In the genomic region with DNA sequence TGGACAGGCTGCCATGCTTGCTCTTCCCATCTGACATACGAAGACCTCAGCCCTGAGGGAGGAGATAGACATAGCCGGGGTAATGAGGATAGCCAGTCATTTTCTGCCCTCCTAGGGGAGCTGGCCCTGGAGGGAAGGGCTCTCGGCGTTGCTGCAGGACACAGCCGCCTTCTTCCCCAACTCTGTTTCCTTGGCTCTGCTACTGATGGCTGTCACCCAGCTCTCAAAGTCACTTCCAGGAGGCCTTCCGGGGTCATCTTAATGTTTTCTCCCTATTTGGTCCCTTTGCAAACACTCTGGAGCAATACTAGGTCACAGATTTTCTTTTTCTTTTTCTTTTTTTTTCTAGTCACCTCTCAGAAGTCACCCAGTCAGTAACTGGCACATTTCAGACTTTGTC, we compare ENCODE assay signal across 15 mouse cellular contexts.
DNase-seq lines count a peak whose midpoint lies in the region; ATAC-seq and TF ChIP-seq lines count a peak whose summit lies in the region.
"Had no signal": no experiment of that assay in that cellular context is flagged by ENCODE, and none has a peak within 500 bp of the region (broad histone marks: within the 10 kb centered on the region; RNA-seq: fewer than 3 reads in every experiment).

No protein-coding gene starts in this region.

- H3K9ac ChIP-seq in heart, embryonic 13.5 days = 0 out of 2 replicates have a peak overlapping the region, but pooled peaks have one; percentile 41
- H3K9ac ChIP-seq in lung, embryonic 14.5 days = no peak overlapping the region
- H3K9ac ChIP-seq in stomach, postnatal 0 days (ENCODE audit: low read length) = no peak overlapping the region
- H3K9ac ChIP-seq: embryonic facial prominence, embryonic 12.5 days; forebrain, embryonic 12.5 days; forebrain, postnatal 0 days; hindbrain, embryonic 12.5 days had no signal

- no peak for TF ChIP-seq EP300 in stomach, postnatal 0 days (optimal IDR thresholded peaks at IDR 0.05)

- no peaks in the 10 kb centered on the region; the same call in 1 of the 2 replicates for H3K4me1 ChIP-seq in cerebellum, adult 2 months (ENCODE audit: control insufficient read depth, insufficient read depth, low read length)
- H3K4me1 ChIP-seq in heart, embryonic 13.5 days = peaks cover 50% of the 10 kb centered on the region
- H3K4me1 ChIP-seq in lung, embryonic 14.5 days (ENCODE audit: insufficient read depth) = peaks cover 6% of the 10 kb centered on the region; the same call in 1 of the 2 replicates
- H3K4me1 ChIP-seq in stomach, postnatal 0 days (replicated peaks; ENCODE audit: control insufficient read depth, insufficient read depth) = no peaks in the 10 kb centered on the region

- peak overlapping the region; percentile 41; the same call in 1 of the 2 replicates for H3K27ac ChIP-seq in cerebellum, adult 2 months (ENCODE audit: insufficient read depth, low read length)
- no peak overlapping the region for H3K27ac ChIP-seq in heart, embryonic 13.5 days (replicated peaks)
- H3K27ac ChIP-seq in lung, embryonic 14.5 days (ENCODE audit: low read depth) = no peak overlapping the region
- no peak overlapping the region for H3K27ac ChIP-seq in stomach, postnatal 0 days (replicated peaks)
- H3K27ac ChIP-seq: embryonic facial prominence, embryonic 12.5 days; forebrain, embryonic 12.5 days; hindbrain, embryonic 12.5 days; hindbrain, postnatal 0 days had no signal

- H3K4me2 ChIP-seq in heart, embryonic 13.5 days = no peak overlapping the region
- H3K4me2 ChIP-seq in lung, embryonic 14.5 days = no peak overlapping the region
- no peak overlapping the region for H3K4me2 ChIP-seq in stomach, postnatal 0 days (replicated peaks; ENCODE audit: low read depth)
- H3K4me2 ChIP-seq: embryonic facial prominence, embryonic 12.5 days; forebrain, embryonic 12.5 days; hindbrain, embryonic 12.5 days had no signal

- 64% methylated on average over 6 of the region's 6 CpGs for WGBS in cerebellum, adult 2 months
- WGBS in heart, embryonic 13.5 days = 59% methylated on average over 6 of the region's 6 CpGs
- WGBS in lung, embryonic 14.5 days = 59% methylated on average over 6 of the region's 6 CpGs
- WGBS in stomach, postnatal 0 days = 89% methylated on average over 6 of the region's 6 CpGs

- no peaks in the 10 kb centered on the region for H3K27me3 ChIP-seq in cerebellum, adult 2 months (ENCODE audit: control insufficient read depth, insufficient read depth, low read length)
- H3K27me3 ChIP-seq in heart, embryonic 13.5 days (replicated peaks) = no peaks in the 10 kb centered on the region
- no peaks in the 10 kb centered on the region for H3K27me3 ChIP-seq in lung, embryonic 14.5 days (ENCODE audit: insufficient read depth, low read length)
- no peaks in the 10 kb centered on the region for H3K27me3 ChIP-seq in stomach, postnatal 0 days (ENCODE audit: control insufficient read depth, insufficient read depth, low read length)
- H3K27me3 ChIP-seq: embryonic facial prominence, embryonic 12.5 days; forebrain, embryonic 12.5 days had no signal

- ATAC-seq in heart, embryonic 13.5 days (ENCODE audit: extremely low read depth, insufficient number of reproducible peaks, low FRiP score, low TSS enrichment) = no peak
- no peak for ATAC-seq in lung, embryonic 14.5 days (ENCODE audit: insufficient read depth)
- no peak for ATAC-seq in stomach, postnatal 0 days (ENCODE audit: low FRiP score, low TSS enrichment)
- ATAC-seq: forebrain, postnatal 0 days; hindbrain, postnatal 0 days had no signal

- no peak for DNase-seq in cerebellum, adult 2 months
- DNase-seq in cerebellum, postnatal 10 days = no peak
- no peak for DNase-seq in heart, postnatal 4 days
- peak; percentile 60 for DNase-seq in lung, embryonic 14.5 days
- DNase-seq in lung, postnatal 36 days = no peak
- DNase-seq in stomach, postnatal 0 days (ENCODE audit: low spot score) = no peak
- DNase-seq: cerebellum, adult 8-10 months; cerebellum, postnatal 25 days; forebrain, postnatal 0 days; gastrocnemius, postnatal 14 days had no signal

- H3K9me3 ChIP-seq in heart, embryonic 13.5 days = no peaks in the 10 kb centered on the region
- no peaks in the 10 kb centered on the region for H3K9me3 ChIP-seq in lung, embryonic 14.5 days (ENCODE audit: low read depth, low read length)
- H3K9me3 ChIP-seq in stomach, postnatal 0 days (ENCODE audit: control insufficient read depth, low read length) = no peaks in the 10 kb centered on the region
- H3K9me3 ChIP-seq: embryonic facial prominence, embryonic 12.5 days; forebrain, embryonic 12.5 days; hindbrain, embryonic 12.5 days had no signal

- TF ChIP-seq CTCF in cerebellum, adult 2 months (IDR thresholded peaks at IDR 0.05; ENCODE audit: borderline replicate concordance, insufficient read depth, low read depth, low read length) = no peak
- TF ChIP-seq CTCF in lung, embryonic 14.5 days (IDR thresholded peaks at IDR 0.05; ENCODE audit: low read depth) = no peak
- no peak for TF ChIP-seq CTCF in stomach, postnatal 0 days (IDR thresholded peaks at IDR 0.05; ENCODE audit: low read depth)

- TF ChIP-seq POLR2A in cerebellum, adult 2 months (IDR thresholded peaks at IDR 0.05; ENCODE audit: borderline replicate concordance, insufficient read depth, low read length) = no peak

- no peaks in the 10 kb centered on the region for H3K36me3 ChIP-seq in heart, embryonic 13.5 days
- no peaks in the 10 kb centered on the region for H3K36me3 ChIP-seq in lung, embryonic 14.5 days (ENCODE audit: insufficient read depth)
- no peaks in the 10 kb centered on the region for H3K36me3 ChIP-seq in stomach, postnatal 0 days (ENCODE audit: control insufficient read depth, insufficient read depth, low read length)
- H3K36me3 ChIP-seq: embryonic facial prominence, embryonic 12.5 days; forebrain, embryonic 12.5 days; hindbrain, embryonic 12.5 days had no signal

- H3K4me3 ChIP-seq in cerebellum, adult 2 months (replicated peaks; ENCODE audit: insufficient read depth, low read depth, low read length) = no peak overlapping the region
- H3K4me3 ChIP-seq in heart, embryonic 13.5 days = no peak overlapping the region
- H3K4me3 ChIP-seq in lung, embryonic 14.5 days (ENCODE audit: low read depth, low read length) = no peak overlapping the region
- no peak overlapping the region for H3K4me3 ChIP-seq in stomach, postnatal 0 days (ENCODE audit: low read depth, low read length)
- H3K4me3 ChIP-seq: embryonic facial prominence, embryonic 12.5 days; forebrain, embryonic 12.5 days; hindbrain, embryonic 12.5 days had no signal
